Mouse (Mus musculus): ENCODE measurements around the gene Tead2. TPM values are rescaled to one million over a fixed set of nuclear protein-coding genes. Genes with fewer than 3 reads are reported as not detected.

The Tead2 gene
- polyA plus RNA-seq, 1 experiment: 44.1 TPM

DNA sequence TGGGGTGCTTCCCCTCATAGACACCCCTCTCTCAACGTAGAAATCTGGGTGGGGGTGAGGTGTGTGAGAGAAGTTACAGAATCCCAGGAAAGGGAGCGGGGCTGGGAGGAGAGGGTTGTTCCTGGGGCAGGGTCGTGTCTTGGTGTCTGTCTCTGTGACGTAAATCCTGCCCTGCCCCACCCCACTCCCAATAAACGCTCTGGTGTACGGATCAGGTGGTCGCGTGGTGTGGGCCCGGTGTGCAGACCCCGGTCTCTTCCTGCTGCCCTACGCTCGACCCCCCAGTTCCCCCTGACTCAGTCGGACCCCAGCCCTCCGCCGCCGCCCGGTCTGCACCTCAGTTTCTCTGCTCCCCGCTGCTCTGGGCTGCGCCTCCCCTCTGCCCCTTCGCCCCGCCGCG lies 39.6 kb upstream of the Tead2 start:
- Histone ChIP-seq H3K4me1 (ENCODE audit: control insufficient read depth, insufficient read depth, low read length) (no peaks in the 10 kb centered on the region), H3K4me3 (replicated peaks; ENCODE audit: extremely low read depth, low read depth, low read length) (no peak overlapping the region)
- no peak for DNase-seq
- TF ChIP-seq POLR2A (IDR thresholded peaks at IDR 0.05; ENCODE audit: borderline replicate concordance, extremely low read depth, low read depth, low read length): no peak
- TF ChIP-seq CTCF (IDR thresholded peaks at IDR 0.05; ENCODE audit: insufficient read depth, low read length): no peak
- WGBS: 3% methylated on average over 23 of the region's 23 CpGs

DNA sequence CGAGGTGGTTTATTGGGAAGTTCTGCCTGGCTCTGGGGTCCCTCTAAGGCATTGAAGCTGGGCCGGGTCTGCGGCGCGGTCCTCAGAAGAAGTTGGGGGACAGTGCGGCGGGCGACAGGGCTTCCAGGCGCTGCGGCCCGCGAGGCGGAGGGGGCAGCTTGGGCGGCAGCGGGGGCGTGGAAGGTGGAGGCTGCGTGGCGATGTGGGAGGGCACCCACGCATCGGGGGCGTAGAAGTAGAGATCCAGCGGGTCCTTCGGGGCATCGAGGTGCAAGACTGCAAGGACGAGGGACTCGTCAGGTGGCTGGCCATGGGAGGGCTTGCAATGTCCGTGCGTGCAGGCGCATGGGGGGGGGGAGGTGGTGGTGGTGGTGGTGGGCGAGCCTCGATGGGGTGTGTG lies 39.2 kb upstream of the Tead2 start:
- no peak for TF ChIP-seq POLR2A (IDR thresholded peaks at IDR 0.05; ENCODE audit: borderline replicate concordance, extremely low read depth, low read depth, low read length)
- TF ChIP-seq CTCF (IDR thresholded peaks at IDR 0.05; ENCODE audit: insufficient read depth, low read length): no peak
- H3K4me1 ChIP-seq (ENCODE audit: control insufficient read depth, insufficient read depth, low read length): no peaks in the 10 kb centered on the region
- 3% methylated on average over 30 of the region's 31 CpGs for WGBS
- no peak for DNase-seq
- H3K4me3 ChIP-seq (replicated peaks; ENCODE audit: extremely low read depth, low read depth, low read length): no peak overlapping the region

DNA sequence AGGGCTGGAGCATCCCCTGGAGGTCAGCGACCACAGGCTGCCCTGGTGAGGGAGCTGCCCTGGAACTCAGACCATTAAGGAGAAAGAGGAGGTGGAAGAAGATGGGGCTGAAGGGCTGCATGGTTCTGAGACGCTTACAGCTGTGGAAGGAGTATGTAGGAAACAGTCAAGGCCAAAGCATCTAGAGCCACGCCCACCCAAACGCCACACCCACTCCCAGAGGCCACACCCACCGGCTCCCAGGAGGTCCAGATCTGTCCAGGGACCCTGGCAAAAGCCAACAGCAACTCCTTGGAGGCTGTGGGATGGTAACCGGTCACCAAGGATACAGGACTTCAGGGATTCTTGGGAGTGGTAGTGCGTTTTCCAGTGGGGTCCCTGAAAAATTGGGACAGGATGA lies 37.0 kb upstream of the Tead2 start:
- no peak for DNase-seq
- WGBS: 25% methylated on average over 7 of the region's 7 CpGs

DNA sequence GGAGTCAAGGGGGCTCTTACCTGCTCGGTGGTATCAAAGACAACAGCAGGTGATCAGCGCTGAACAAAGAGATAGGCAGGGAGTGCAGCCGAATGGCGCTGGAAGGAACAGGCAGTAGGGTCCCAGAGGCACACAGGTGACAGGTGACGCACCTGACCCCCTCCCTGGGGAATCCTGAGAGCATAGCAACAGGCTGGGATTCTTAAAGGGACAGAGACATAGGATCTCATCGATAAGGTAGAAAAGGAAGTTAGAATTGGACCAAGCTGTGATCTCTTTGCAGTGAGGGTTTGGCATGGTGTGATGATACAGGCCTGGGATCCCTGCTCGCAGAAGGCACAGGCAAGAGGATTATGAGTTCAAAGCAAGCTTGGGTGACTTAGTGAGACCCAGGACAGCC lies 36.1 kb upstream of the Tead2 start, which contains the start of gene Gfy:
TSS of gene Gfy (minus strand) at position 101 of the 400 bp plus-strand sequence.
- Histone ChIP-seq H3K4me1 (ENCODE audit: control insufficient read depth, insufficient read depth, low read length) (no peaks in the 10 kb centered on the region; the same call in 1 of the 2 replicates), H3K4me3 (replicated peaks; ENCODE audit: extremely low read depth, low read depth, low read length) (no peak within 1 kb of the TSS)
- WGBS: 28% methylated on average over 7 of the region's 7 CpGs
- TF ChIP-seq CTCF (IDR thresholded peaks at IDR 0.05; ENCODE audit: insufficient read depth, low read length) (no peak), POLR2A (IDR thresholded peaks at IDR 0.05; ENCODE audit: borderline replicate concordance, extremely low read depth, low read depth, low read length) (no peak)
- no peak for DNase-seq

More for the DNA sequence above, 37.0 kb upstream of the Tead2 start:
- Histone ChIP-seq H3K4me1 (ENCODE audit: control insufficient read depth, insufficient read depth, low read length) (no peaks in the 10 kb centered on the region; the same call in 1 of the 2 replicates), H3K4me3 (replicated peaks; ENCODE audit: extremely low read depth, low read depth, low read length) (no peak overlapping the region)
- TF ChIP-seq CTCF (IDR thresholded peaks at IDR 0.05; ENCODE audit: insufficient read depth, low read length) (no peak), POLR2A (IDR thresholded peaks at IDR 0.05; ENCODE audit: borderline replicate concordance, extremely low read depth, low read depth, low read length) (no peak)

DNA sequence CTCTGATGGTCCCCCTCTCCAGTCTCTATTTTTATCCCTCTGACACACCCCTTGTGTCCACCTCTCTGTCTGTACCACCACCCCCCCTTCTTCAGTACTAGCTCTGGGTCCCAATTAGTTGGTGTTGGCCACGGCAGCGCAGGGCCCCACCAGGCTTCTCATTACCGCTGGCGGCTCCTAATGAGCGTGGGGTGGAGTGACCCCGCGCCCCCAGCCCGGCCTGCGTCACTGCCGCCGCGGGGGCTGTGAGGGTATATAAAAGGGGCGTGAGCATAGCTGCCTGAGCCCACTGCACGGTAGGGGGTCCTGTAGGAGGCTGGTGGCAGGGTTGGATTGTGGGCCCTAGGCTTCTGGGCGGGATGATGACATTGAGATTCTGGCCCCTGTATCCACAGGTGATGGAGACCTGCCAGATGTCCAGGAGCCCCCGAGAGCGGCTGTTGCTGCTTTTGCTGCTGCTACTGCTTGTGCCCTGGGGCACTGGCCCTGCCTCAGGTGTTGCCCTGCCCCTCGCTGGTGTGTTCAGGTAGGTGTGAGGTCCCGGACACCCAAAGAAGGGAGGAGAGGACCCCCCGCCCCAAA lies 34.6 kb upstream of the Tead2 start, which contains the start of gene Pth2:
TSS of gene Pth2 (plus strand) at position 100 of the 582 bp plus-strand sequence.
- DNase-seq: no peak
- no peak for TF ChIP-seq POLR2A (IDR thresholded peaks at IDR 0.05; ENCODE audit: borderline replicate concordance, extremely low read depth, low read depth, low read length)
- TF ChIP-seq CTCF (IDR thresholded peaks at IDR 0.05; ENCODE audit: insufficient read depth, low read length): no peak
- Histone ChIP-seq H3K4me1 (ENCODE audit: control insufficient read depth, insufficient read depth, low read length) (no peaks in the 10 kb centered on the region; the same call in 1 of the 2 replicates), H3K4me3 (replicated peaks; ENCODE audit: extremely low read depth, low read depth, low read length) (no peak within 1 kb of the TSS)
- WGBS: 28% methylated on average over 20 of the region's 20 CpGs

DNA sequence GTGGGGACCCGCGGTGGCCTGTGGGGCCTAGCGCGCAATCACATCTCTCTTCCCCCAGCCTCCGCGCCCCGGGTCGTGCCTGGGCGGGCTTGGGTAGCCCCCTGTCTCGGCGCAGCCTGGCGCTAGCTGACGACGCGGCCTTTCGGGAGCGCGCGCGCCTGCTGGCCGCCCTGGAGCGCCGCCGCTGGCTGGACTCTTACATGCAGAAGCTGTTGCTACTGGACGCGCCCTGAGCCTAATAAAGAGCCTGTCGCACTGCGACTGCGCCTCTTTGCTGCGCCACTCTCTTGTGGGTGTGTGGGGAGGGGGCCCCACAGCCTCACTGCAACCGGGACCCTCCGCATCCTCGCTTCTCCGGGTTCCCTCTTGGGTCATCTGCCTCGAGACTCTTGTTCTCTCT lies 34.0 kb upstream of the Tead2 start:
- 3% methylated on average over 35 of the region's 35 CpGs for WGBS
- H3K4me3 ChIP-seq (replicated peaks; ENCODE audit: extremely low read depth, low read depth, low read length): no peak overlapping the region
- no peaks in the 10 kb centered on the region; the same call in 1 of the 2 replicates for H3K4me1 ChIP-seq (ENCODE audit: control insufficient read depth, insufficient read depth, low read length)
- DNase-seq: no peak
- no peak for TF ChIP-seq CTCF (IDR thresholded peaks at IDR 0.05; ENCODE audit: insufficient read depth, low read length)
- TF ChIP-seq POLR2A (IDR thresholded peaks at IDR 0.05; ENCODE audit: borderline replicate concordance, extremely low read depth, low read depth, low read length): no peak

DNA sequence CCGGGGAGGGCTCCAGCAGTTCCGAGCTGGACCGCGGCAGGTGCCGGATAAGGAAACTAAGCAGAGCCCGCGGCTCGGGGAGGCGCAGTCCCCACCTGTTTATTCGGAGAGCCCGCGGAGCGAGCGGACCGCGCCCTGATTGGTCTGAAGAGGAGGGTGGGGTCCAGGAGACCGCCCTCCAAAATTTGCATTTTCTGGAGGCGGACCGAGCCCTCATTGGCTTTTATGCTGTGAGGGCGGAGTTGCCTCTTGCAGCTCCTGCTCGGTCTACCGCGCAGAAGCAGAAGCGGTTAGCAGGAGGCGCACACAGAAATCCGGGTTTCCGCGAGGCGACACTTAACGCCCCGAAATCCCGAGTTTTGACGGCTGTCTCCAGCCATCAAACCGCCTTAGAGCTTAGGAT lies 33.4 kb upstream of the Tead2 start:
- Histone ChIP-seq H3K4me1 (ENCODE audit: control insufficient read depth, insufficient read depth, low read length) (no peaks in the 10 kb centered on the region; the same call in 1 of the 2 replicates), H3K4me3 (replicated peaks; ENCODE audit: extremely low read depth, low read depth, low read length) (peak overlapping the region; percentile 36)
- DNase-seq: peak; percentile 86
- peak; percentile 38; the same call in 1 of the 2 replicates for TF ChIP-seq POLR2A (IDR thresholded peaks at IDR 0.05; ENCODE audit: borderline replicate concordance, extremely low read depth, low read depth, low read length)
- TF ChIP-seq CTCF (IDR thresholded peaks at IDR 0.05; ENCODE audit: insufficient read depth, low read length): no peak
- under 1% methylated on average over 34 of the region's 34 CpGs for WGBS

DNA sequence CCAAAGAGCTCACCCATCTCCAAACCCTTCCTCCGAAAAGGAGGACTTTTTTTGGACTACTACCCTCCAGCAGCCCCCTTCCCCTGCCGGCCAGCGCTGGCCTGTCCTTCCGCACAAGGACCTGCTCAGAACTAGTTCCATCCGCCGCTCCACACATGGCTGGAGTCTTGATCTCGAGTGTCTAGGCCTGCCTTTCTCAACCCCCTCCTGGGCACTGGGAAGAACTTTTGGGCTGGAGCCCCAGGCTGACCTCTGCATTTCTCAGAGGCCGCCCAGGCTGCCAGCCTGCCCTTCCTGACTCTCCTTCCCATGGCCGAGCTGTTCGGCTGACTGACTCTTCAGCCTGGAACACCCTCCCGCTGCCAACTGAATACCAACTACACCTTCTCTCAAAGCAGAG lies 32.9 kb upstream of the Tead2 start:
- TF ChIP-seq CTCF (IDR thresholded peaks at IDR 0.05; ENCODE audit: insufficient read depth, low read length) (no peak), POLR2A (IDR thresholded peaks at IDR 0.05; ENCODE audit: borderline replicate concordance, extremely low read depth, low read depth, low read length) (no peak)
- no peak for DNase-seq
- 6% methylated on average over 11 of the region's 11 CpGs for whole genome bisulfite sequencing
- Histone ChIP-seq H3K4me1 (ENCODE audit: control insufficient read depth, insufficient read depth, low read length) (no peaks in the 10 kb centered on the region; the same call in 1 of the 2 replicates), H3K4me3 (replicated peaks; ENCODE audit: extremely low read depth, low read depth, low read length) (no peak overlapping the region)

DNA sequence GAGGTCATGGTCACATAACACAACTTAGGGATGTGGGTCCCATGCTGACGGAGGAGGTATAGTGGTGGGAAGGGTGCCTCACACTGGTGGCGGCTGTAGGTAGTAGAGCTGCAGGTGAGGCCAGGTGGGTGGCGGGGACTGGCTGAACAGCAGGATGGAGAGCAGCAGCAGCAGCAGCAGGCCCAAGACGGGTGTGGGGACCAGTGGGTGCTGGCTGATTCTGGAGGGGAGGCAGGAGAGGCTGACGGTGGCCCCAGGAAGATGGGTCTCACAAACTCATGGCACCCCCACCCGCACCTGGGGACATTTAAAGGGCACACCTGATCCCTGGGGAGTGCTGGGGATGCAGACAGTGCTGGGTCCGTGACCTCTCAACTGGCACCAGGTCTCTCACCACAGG lies 31.9 kb upstream of the Tead2 start:
- no peaks in the 10 kb centered on the region; the same call in 1 of the 2 replicates for H3K4me1 ChIP-seq (ENCODE audit: control insufficient read depth, insufficient read depth, low read length)
- 76% methylated on average over 7 of the region's 7 CpGs for WGBS
- H3K4me3 ChIP-seq (replicated peaks; ENCODE audit: extremely low read depth, low read depth, low read length): no peak overlapping the region
- TF ChIP-seq CTCF (IDR thresholded peaks at IDR 0.05; ENCODE audit: insufficient read depth, low read length) (no peak), POLR2A (IDR thresholded peaks at IDR 0.05; ENCODE audit: borderline replicate concordance, extremely low read depth, low read depth, low read length) (no peak)
- no peak for DNase-seq

DNA sequence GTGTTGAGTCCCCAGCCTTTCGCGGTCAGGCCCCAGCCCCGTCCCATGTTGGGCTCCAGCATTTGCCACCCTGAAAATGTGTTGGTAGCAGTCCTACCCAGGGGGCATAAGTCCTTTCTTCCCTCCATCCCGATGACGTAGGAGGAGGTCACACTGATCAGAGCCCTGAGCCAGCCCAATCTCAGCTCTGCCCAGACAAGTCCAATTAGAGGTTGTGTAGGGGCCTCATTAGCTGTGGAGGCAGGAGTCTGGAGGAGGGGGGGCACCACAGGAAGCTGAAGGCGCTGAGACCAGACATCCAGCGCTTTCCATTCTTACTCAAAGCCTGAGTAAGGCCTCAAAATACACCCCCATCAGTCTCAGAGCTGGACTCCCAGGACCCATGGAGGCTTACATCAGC lies 29.6 kb upstream of the Tead2 start:
- 74% methylated on average over 7 of the region's 7 CpGs for WGBS
- no peak for DNase-seq
- no peak overlapping the region for H3K4me3 ChIP-seq (replicated peaks; ENCODE audit: extremely low read depth, low read depth, low read length)
- no peaks in the 10 kb centered on the region; the same call in 1 of the 2 replicates for H3K4me1 ChIP-seq (ENCODE audit: control insufficient read depth, insufficient read depth, low read length)
- no peak for TF ChIP-seq POLR2A (IDR thresholded peaks at IDR 0.05; ENCODE audit: borderline replicate concordance, extremely low read depth, low read depth, low read length)
- TF ChIP-seq CTCF (IDR thresholded peaks at IDR 0.05; ENCODE audit: insufficient read depth, low read length): no peak

All from lung, adult 2 months (tissue).